Mouse (Mus musculus) stomach, postnatal 0 days (tissue): Measurements from ENCODE around the gene Cdh23. TPM values are rescaled to one million over a fixed set of nuclear protein-coding genes. Genes with fewer than 3 reads are reported as not detected.

Experiments used
- ATAC-seq: fragments of 200-750 bp; cut with Nextera tagmentation; 2 replicates; pipeline ENCODE4 v1.8.0; 2017; ENCODE audit not compliant: low FRiP score, low TSS enrichment
- DNase-seq: peaks from one replicate; pipeline ENCODE4 v3.0.0-alpha.2; 2016; ENCODE audit warnings: low spot score
- H3K27ac ChIP-seq: fragments of 300-500 bp; sonication (generic); replicated peaks from 2 replicates; pipeline ENCODE4 v1.5.1; 2014; ENCODE audit warnings: mild to moderate bottlenecking, control low read depth
- H3K27me3 ChIP-seq: fragments of 300-500 bp; sonication (generic); 2 replicates; pipeline ENCODE4 v1.6.1; 2014; ENCODE audit warnings: low read length; ENCODE audit not compliant: control insufficient read depth, insufficient read depth
- H3K36me3 ChIP-seq: fragments of 300-500 bp; sonication (generic); 2 replicates; pipeline ENCODE4 v1.6.1; 2014; ENCODE audit warnings: low read length, mixed read lengths; ENCODE audit not compliant: control insufficient read depth, insufficient read depth
- H3K4me1 ChIP-seq: fragments of 300-500 bp; sonication (generic); replicated peaks from 2 replicates; pipeline ENCODE4 v1.6.1; 2014; ENCODE audit warnings: antibody characterized with exemption; ENCODE audit not compliant: control insufficient read depth, insufficient read depth
- H3K4me2 ChIP-seq: fragments of 300-500 bp; sonication (generic); replicated peaks from 2 replicates; pipeline ENCODE4 v1.6.1; 2014; ENCODE audit warnings: low read depth, mild to moderate bottlenecking, control low read depth, moderate library complexity
- H3K4me3 ChIP-seq: fragments of 300-500 bp; sonication (generic); 2 replicates; pipeline ENCODE4 v1.5.1; 2014; ENCODE audit warnings: low read depth, low read length, control low read depth
- H3K9ac ChIP-seq: fragments of 300-500 bp; sonication (generic); 2 replicates; pipeline ENCODE4 v1.6.1; 2014; ENCODE audit warnings: mild to moderate bottlenecking, low read length, control low read depth, mixed read lengths
- H3K9me3 ChIP-seq: fragments of 300-500 bp; sonication (generic); 2 replicates; pipeline ENCODE4 v1.6.1; 2016; ENCODE audit warnings: low read length; ENCODE audit not compliant: control insufficient read depth
- CTCF ChIP-seq: IDR thresholded peaks from 2 replicates; pipeline ENCODE4 v1.5.1; 2016; ENCODE audit warnings: antibody characterized with exemption, low read depth, mild to moderate bottlenecking, moderate library complexity
- EP300 ChIP-seq: optimal IDR thresholded peaks from 2 replicates; pipeline ENCODE3; 2016; ENCODE audit warnings: antibody characterized with exemption
- WGBS: fragments of 180-500 bp; shearing (Covaris S2); extraction: QIAGEN DNeasy Blood & Tissue Kit; methylation state at CpG from one replicate; pipeline ENCODE4 v1.1.7; 2014; 5-methylcytosine and 5-hydroxymethylcytosine counted together
- polyA plus RNA-seq: library from polyadenylated mRNA; unstranded; fragments of >200 nt; fragmentation: Nextera tagmentation; extraction: Ambion mirVana; gene quantifications from 2 replicates; pipeline ENCODE4 v1.2.1, GENCODE M21; 2015

Gene Cdh23
- polyA plus RNA-seq, 1 experiment from 2014 or later: 0.18 TPM

GRCm38 (mm10) chr10:60739619-60740363, 43.5 kb upstream of the Cdh23 start:
- H3K9me3 ChIP-seq: no peaks in the 10 kb centered on the region
- no peak overlapping the region for H3K27ac ChIP-seq
- no peaks in the 10 kb centered on the region for H3K27me3 ChIP-seq
- WGBS: 88% methylated on average over 4 of the region's 4 CpGs
- DNase-seq: no peak
- no peak overlapping the region for H3K4me3 ChIP-seq
- H3K36me3 ChIP-seq: 0 out of 2 replicates have a peak, but pooled peaks cover 4% of the 10 kb centered on the region
- no peak for ATAC-seq
- TF ChIP-seq EP300 (no peak), CTCF (no peak)
- no peak overlapping the region for H3K9ac ChIP-seq
- no peak overlapping the region for H3K4me2 ChIP-seq
- H3K4me1 ChIP-seq: no peaks in the 10 kb centered on the region

- no peak overlapping the region for H3K4me3 ChIP-seq
- DNase-seq: no peak
- no peaks in the 10 kb centered on the region for H3K9me3 ChIP-seq
- no peaks in the 10 kb centered on the region for H3K27me3 ChIP-seq
- TF ChIP-seq CTCF (no peak), EP300 (no peak)
- no peaks in the 10 kb centered on the region for H3K4me1 ChIP-seq
- H3K9ac ChIP-seq: no peak overlapping the region
- no peak overlapping the region for H3K4me2 ChIP-seq
- 74% methylated on average over 8 of the region's 9 CpGs for whole genome bisulfite sequencing
- H3K36me3 ChIP-seq: 0 out of 2 replicates have a peak, but pooled peaks cover 4% of the 10 kb centered on the region
- no peak overlapping the region for H3K27ac ChIP-seq
- ATAC-seq: no peak
Observed at GRCm38 (mm10) chr10:60737886-60738640, 41.8 kb upstream of the Cdh23 start.

- DNase-seq: no peak
- 0 out of 2 replicates have a peak, but pooled peaks cover 4% of the 10 kb centered on the region for H3K36me3 ChIP-seq
- H3K4me2 ChIP-seq: no peak overlapping the region
- H3K4me3 ChIP-seq: no peak overlapping the region
- no peak overlapping the region for H3K27ac ChIP-seq
- no peak for ATAC-seq
- no peaks in the 10 kb centered on the region for H3K9me3 ChIP-seq
- no peak for TF ChIP-seq EP300
- TF ChIP-seq CTCF: no peak
- no peaks in the 10 kb centered on the region for H3K27me3 ChIP-seq
- 83% methylated on average over 11 of the region's 11 CpGs for WGBS
- H3K4me1 ChIP-seq: no peaks in the 10 kb centered on the region
- H3K9ac ChIP-seq: no peak overlapping the region
Observed at GRCm38 (mm10) chr10:60737169-60737728, 41.0 kb upstream of the Cdh23 start.

GRCm38 (mm10) chr10:60735737-60736136, 39.4 kb upstream of the Cdh23 start:
- no peaks in the 10 kb centered on the region for H3K27me3 ChIP-seq
- TF ChIP-seq EP300 (no peak), CTCF (no peak)
- H3K9ac ChIP-seq: no peak overlapping the region
- ATAC-seq: no peak
- no peaks in the 10 kb centered on the region for H3K4me1 ChIP-seq
- 0 out of 2 replicates have a peak, but pooled peaks cover 4% of the 10 kb centered on the region for H3K36me3 ChIP-seq
- DNase-seq: no peak
- no peak overlapping the region for H3K4me3 ChIP-seq
- H3K27ac ChIP-seq: no peak overlapping the region
- no peaks in the 10 kb centered on the region for H3K9me3 ChIP-seq
- H3K4me2 ChIP-seq: no peak overlapping the region
- WGBS: 91% methylated on average over 1 of the region's 1 CpGs

- ATAC-seq (no peak), DNase-seq (no peak)
- Histone ChIP-seq H3K27me3 (no peaks in the 10 kb centered on the region), H3K4me1 (no peaks in the 10 kb centered on the region), H3K4me2 (no peak overlapping the region), H3K36me3 (0 out of 2 replicates have a peak, but pooled peaks cover 4% of the 10 kb centered on the region), H3K9me3 (no peaks in the 10 kb centered on the region), H3K9ac (no peak overlapping the region), H3K27ac (no peak overlapping the region), H3K4me3 (no peak overlapping the region)
- 76% methylated on average over 8 of the region's 8 CpGs for WGBS
- TF ChIP-seq CTCF (no peak), EP300 (no peak)
Observed at GRCm38 (mm10) chr10:60733471-60733870, 37.2 kb upstream of the Cdh23 start.
